Mouse (Mus musculus) thymus, postnatal 25 days (tissue): ENCODE measurements at regions not wholly inside any gene's neighbourhood (a gene's known extent, or its start where the extent isn't known, plus 50 kb on each side); places are given as distances from the start of the nearest gene placed in this dataset.
A peak's percentile ranks its signal among the peaks of the same experiment; 100 is the strongest.

Experiments used
- DNase-seq: peaks from one replicate; pipeline ENCODE4 v3.0.0; 2022

- no peak for DNase-seq
These were observed 341.6 kb downstream of the Pik3r1 start for GRCm38 (mm10) chr13:101426461-101426860.

DNA sequence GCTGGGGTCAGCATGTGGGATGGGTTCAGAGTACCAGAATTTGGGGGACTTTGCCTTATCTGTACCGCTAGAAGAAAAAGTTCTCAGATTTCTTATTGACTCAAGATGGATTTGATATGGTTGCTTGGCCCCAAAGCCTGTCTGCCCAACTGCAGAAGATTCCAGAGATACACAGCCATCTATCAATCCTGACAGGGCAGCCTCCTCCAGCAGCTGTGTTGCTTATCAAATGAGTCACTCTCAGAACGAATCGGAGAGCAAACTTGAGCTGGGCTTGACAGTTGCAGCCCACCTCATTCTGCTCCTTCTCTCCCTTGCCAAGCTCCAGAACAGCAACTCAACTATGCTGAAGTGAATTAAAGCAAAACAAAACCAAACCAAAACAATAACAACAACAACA is 345.9 kb downstream of the Pik3r1 start:
- no peak for DNase-seq

DNA sequence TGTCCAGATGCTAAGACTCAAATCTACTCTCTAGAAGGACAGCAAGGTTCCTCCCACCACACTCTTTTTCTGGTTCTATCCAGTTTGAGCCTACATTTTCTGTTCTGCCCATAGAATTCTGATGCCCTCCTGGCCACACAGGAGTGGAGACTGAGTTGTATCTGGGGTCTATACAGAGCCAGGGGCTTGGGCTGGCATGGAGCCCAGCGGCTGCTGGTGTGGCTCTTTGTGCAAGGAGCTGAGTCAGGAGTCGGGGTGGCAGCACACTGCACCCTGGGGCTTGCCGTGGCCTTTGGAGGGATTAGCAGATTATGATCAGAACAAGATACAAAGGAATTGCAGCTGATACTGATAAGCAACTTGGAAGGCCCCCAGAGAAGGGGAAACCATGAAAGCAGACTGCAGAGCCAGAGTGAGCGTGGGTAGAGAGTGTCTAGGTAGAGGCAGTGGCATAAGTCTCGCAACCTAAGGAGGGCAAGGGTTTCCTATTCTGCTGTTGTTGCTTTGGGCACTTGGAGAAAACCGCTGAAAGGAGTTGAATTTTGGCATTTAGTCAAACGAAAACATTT is 348.5 kb downstream of the Pik3r1 start:
- DNase-seq, result no peak

DNA sequence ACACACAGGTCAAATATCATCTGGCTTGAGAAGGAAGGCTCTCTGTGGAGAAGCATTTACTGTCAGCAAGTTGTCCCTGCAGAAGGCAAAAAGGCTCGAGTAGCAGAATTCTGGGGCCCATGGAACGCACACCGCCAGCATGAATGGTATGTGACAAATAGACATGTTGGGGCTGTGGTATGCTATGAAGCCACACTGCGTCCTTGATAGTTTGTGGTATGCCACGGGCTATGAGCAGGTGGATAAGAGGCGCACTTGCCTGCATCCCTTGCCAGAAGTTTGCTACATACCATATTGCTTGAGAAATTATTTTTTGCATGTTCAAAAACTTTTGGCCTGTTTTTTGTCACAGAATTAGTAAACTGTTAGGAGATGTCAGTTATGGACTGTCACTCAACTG is 349.7 kb downstream of the Pik3r1 start:
- no peak for DNase-seq

GRCm38 (mm10) chr13:101408885-101409284 is 359.1 kb downstream of the Pik3r1 start:
- no peak for DNase-seq

DNA sequence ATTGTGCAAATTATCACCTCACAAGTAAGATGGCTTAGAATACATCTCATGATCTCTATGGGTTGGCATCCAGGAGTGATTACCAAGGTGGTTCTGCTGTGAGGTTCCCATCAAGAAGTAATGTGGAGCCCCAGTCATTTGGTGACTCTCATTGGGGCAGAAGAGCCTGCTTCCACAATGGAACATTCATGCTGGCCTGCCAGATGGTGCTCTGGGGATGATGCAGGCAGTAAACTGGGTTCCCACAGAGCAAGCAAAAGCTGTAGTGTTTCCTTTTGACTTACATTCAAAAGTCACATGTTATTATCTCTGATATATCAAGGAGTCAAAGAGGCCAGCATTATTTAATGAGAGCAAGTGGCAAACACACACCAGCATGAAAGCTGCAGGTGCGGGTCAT is 360.4 kb downstream of the Pik3r1 start:
- DNase-seq, result no peak

- DNase-seq, result no peak
These were observed 394.3 kb downstream of the Pik3r1 start for GRCm38 (mm10) chr13:101373581-101374189.

- DNase-seq, result no peak
These were observed 396.1 kb downstream of the Pik3r1 start for GRCm38 (mm10) chr13:101371906-101372305.

GRCm38 (mm10) chr13:101368170-101368569 is 399.8 kb downstream of the Pik3r1 start:
- DNase-seq, result no peak

GRCm38 (mm10) chr13:101355363-101355762 is 412.7 kb downstream of the Pik3r1 start:
- no peak for DNase-seq

- DNase-seq, result no peak
These were observed 416.9 kb downstream of the Pik3r1 start for GRCm38 (mm10) chr13:101351123-101351522.

DNA sequence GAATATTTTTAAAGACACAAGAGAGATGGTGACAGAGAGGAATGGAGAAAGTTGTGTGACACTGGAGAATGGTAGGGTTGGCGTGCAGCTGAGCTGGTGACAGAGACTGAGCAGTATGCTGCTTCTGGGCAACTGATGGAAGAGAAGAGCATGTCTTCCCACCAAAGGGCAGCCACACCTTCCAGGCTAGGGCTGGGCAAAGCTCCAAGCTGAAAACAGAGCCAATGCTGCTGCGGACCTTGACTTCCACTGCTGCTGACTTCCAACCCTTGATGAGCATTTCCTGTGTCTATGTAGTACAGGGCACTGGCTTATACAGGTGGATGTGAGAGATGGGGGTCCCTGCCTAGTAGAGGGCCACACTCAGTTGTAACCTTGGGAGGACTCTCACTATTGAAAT is 418.7 kb downstream of the Pik3r1 start:
- no peak for DNase-seq

DNA sequence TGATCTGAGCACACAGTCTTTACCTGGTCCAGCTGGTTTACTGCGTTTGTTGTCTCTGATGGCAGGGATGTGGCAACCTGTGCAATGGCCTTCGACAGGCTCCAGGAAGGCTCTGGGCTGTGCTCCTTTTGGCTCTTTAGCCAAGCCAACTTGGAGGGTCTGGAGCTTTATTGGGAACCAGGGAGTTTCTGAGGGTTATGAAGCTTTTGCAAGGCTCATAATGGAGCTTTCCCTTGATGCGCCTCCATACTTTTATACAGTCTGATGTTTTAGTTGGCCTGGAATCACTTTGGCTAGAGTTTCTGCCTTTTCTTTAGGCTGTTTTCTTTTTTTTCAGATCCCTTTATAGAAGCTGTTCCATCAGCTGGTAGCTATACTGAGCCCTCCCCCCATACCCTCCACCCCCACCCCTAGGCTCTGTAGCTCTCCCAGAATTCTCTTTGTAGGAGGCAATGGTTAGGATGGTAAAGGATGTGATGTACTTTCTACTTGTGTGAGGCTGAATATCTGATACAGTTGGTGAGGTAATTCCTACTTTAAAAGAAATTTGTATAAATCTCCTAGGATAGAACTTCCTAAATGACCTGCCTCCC is 429.6 kb downstream of the Pik3r1 start:
- no peak for DNase-seq

GRCm38 (mm10) chr13:101318621-101319020 is 449.4 kb downstream of the Pik3r1 start:
- no peak for DNase-seq

DNA sequence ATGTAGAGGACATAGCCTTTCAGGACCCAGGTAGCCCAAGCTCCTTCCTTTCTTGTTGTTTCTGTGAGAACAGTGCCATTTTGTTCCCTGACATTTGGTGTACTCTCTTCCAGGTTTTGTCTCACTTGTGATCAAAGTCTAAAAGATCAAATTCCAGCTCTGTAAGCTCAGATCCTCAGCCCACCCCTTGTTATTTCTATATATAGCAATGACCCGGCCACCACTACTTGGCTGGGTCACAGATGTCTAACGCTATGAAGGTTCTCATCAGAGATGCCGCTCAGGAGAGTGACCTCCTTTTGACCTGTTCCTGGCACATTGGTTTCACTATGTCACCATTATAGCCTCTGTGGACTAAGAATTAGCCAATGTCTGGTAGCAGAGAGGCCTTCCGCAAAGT is 451.7 kb downstream of the Pik3r1 start:
- no peak for DNase-seq

DNA sequence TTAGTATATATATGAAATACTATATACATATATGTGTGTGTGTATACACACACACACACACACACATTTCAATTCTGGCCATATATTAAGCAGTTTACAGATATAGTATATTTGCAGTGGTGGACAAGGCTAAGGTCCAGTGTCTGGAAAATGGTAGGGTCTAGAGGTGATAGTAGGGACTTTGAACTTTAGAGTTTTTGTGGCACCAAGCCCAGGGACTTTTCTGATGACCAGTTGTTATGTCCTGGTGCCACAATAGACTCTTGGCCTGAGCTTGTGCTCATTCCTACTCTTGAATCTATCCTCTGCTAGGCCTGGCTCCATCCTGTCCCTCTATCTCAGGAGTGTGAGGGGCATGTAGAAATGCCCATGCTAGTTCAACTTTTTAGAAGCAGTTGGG is 454.0 kb downstream of the Pik3r1 start:
- DNase-seq, result no peak

DNA sequence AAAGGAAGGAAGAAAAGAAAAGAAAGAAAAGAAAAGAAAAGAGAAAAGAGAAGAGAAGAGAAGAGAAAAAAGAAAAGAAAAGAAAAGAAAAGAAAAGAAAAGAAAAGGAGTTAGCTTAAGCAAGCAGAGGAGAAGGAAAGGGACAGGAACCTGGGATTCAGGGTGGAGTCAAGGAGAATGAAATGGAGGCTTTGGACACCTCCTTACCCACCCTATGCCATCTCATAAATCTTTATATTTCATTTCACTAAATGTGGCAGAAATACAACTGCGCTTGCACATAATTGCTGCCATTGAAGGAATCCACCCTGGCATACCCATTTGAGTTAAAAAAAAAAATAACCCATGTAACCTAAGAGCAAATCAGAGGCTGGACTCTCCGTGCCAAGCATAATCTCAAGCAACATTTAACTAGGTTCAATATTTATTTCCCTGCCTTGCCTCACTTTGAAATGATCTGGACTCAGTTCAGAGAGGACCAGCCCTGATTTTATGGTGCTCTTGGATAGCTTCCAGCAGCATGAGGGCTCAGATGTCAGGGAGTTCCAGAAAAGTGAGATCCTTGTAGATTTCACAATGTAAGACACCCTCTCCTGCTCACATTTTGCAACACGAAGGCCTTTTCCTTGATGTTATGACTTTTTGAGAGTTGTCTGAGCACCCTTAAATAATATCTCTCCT is 456.2 kb downstream of the Pik3r1 start:
- DNase-seq, result no peak

DNA sequence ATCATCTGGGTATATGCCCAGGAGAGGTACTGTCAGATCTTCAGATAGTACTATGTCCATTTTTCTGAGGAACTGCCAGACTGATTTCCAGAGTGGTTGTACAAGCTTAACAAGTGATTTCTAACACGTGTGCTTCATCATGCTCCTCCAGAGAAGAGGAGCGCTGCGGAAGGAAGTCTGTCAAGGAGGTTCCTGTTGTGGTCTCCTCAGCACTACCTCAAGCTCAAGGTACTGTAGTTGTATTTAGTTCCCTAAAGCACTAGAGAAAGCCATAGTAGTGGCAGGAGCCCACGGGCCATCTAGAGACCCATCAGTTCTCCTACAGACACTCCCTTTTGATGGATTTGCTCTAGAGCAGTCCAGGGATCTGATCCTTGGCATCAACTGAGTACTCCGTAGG is 459.3 kb downstream of the Pik3r1 start:
- DNase-seq, result peak; percentile 20

DNA sequence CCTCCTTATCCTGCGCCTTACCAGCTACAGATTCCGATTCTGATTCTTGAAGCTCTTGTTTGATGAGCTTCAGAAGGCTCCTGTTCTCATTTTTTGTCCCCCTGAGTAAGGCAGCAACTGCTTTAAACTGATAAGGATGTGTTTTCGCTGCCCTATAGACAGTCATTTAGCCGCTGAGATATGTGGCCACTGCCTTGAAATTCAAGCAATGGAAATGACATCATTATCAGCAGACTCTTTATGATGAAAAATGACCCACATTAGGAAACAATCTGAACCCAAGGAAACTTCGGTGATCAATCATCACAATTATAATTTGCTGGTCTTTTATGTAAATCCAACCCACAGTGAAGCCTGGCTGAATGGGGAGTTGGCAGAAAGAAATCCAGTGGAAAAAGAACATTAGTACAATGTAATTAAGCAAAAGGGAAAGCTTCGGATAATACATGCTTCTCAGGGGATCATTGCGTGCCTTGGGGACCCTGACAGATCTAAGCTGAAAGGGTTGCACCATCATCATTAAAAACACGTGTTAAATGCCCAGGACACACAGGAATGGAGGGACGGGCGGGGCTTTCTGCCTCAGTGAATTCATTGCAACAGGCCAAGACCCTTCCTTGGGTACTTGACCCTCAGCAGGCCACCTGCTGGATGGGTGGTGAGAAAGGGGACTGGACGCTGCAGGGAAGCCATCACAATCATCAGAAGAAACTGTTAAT is 462.2 kb downstream of the Pik3r1 start:
- no peak for DNase-seq

GRCm38 (mm10) chr13:101305063-101305462 is 463.0 kb downstream of the Pik3r1 start:
- no peak for DNase-seq

GRCm38 (mm10) chr13:101301361-101301760 is 466.7 kb downstream of the Pik3r1 start:
- DNase-seq, result no peak

- DNase-seq, result no peak
These were observed 456.2 kb upstream of the Slc30a5 start for GRCm38 (mm10) chr13:101289407-101289806.

- DNase-seq, result no peak
These were observed 453.9 kb upstream of the Slc30a5 start for GRCm38 (mm10) chr13:101287131-101287530.
